Mouse (Mus musculus) lung, embryonic 14.5 days (tissue): ENCODE results near the gene Phf13. TPM values are rescaled to one million over a fixed set of nuclear protein-coding genes. Genes with fewer than 3 reads are reported as not detected.
A peak's percentile ranks its signal among the peaks of the same experiment; 100 is the strongest.

Experiments used
- ATAC-seq: fragments of 200-750 bp; cut with Nextera tagmentation; 2 replicates; pipeline ENCODE4 v1.8.0; 2017; ENCODE audit warnings: mild to moderate bottlenecking, moderate TSS enrichment, moderate library complexity; ENCODE audit not compliant: insufficient read depth
- DNase-seq: peaks from one replicate; pipeline ENCODE4 v3.0.0-alpha.2; 2015
- H3K27ac ChIP-seq: fragments of 300-500 bp; sonication (generic); 2 replicates; pipeline ENCODE4 v1.5.1; 2014; ENCODE audit warnings: low read depth, mild to moderate bottlenecking, moderate library complexity
- H3K27me3 ChIP-seq: fragments of 300-500 bp; sonication (generic); 2 replicates; pipeline ENCODE4 v1.6.1; 2014; ENCODE audit warnings: low read length, control low read depth; ENCODE audit not compliant: insufficient read depth
- H3K36me3 ChIP-seq: fragments of 300-500 bp; sonication (generic); 2 replicates; pipeline ENCODE4 v1.6.1; 2014; ENCODE audit warnings: control low read depth; ENCODE audit not compliant: insufficient read depth
- H3K4me1 ChIP-seq: fragments of 300-500 bp; sonication (generic); 2 replicates; pipeline ENCODE4 v1.6.1; 2014; ENCODE audit warnings: antibody characterized with exemption, control low read depth; ENCODE audit not compliant: insufficient read depth
- H3K4me2 ChIP-seq: fragments of 300-500 bp; sonication (generic); 2 replicates; pipeline ENCODE4 v1.6.1; 2014; ENCODE audit warnings: mild to moderate bottlenecking
- H3K4me3 ChIP-seq: fragments of 300-500 bp; sonication (generic); 2 replicates; pipeline ENCODE4 v1.5.1; 2014; ENCODE audit warnings: low read depth, low read length
- H3K9ac ChIP-seq: fragments of 300-500 bp; sonication (generic); 2 replicates; pipeline ENCODE4 v1.6.1; 2014
- H3K9me3 ChIP-seq: fragments of 300-500 bp; sonication (generic); 2 replicates; pipeline ENCODE4 v1.6.1; 2016; ENCODE audit warnings: low read depth, low read length, control low read depth
- CTCF ChIP-seq: IDR thresholded peaks from 2 replicates; pipeline ENCODE4 v1.5.1; 2016; ENCODE audit warnings: antibody characterized with exemption, low read depth
- WGBS: fragments of 180-500 bp; shearing (Covaris S2); extraction: QIAGEN DNeasy Blood & Tissue Kit; methylation state at CpG from one replicate; pipeline ENCODE4 v1.1.7; 2014; 5-methylcytosine and 5-hydroxymethylcytosine counted together
- polyA plus RNA-seq: library from polyadenylated mRNA; unstranded; fragments of >200 nt; fragmentation: Nextera tagmentation; extraction: Ambion mirVana; gene quantifications from 2 replicates; pipeline ENCODE4 v1.2.1, GENCODE M21; 2014

Gene Phf13
- polyA plus RNA-seq, 1 experiment from 2014 or later: 32.3 TPM

DNA sequence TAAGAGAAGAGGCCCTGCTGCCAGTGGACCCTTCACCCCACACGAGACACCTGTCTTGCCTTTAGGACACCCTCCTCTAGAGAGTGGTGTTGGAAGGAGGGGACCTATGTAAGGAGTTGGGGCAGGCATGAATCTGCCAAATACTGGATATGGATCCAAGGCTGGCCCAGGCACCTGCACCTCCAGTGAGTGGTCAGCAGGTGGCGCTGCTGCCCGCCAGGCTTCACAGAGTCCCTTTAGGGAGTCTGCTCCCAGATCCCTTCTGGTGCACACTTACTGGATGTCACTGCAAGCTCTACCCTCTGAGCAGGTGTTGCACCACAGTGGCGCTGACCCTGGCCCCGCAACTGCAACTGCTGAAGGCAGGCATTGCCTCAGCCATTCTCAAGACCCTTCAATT, 14.7 kb downstream of the Phf13 start:
- peak; percentile 89 for DNase-seq
- Histone ChIP-seq H3K36me3 (peaks cover 70% of the 10 kb centered on the region), H3K4me1 (no peaks in the 10 kb centered on the region), H3K4me3 (no peak overlapping the region), H3K4me2 (no peak overlapping the region), H3K27me3 (no peaks in the 10 kb centered on the region), H3K9ac (no peak overlapping the region), H3K9me3 (no peaks in the 10 kb centered on the region), H3K27ac (no peak overlapping the region)
- peak; percentile 99 for TF ChIP-seq CTCF
- ATAC-seq: peak; percentile 59
- WGBS: 8% methylated on average over 5 of the region's 5 CpGs

DNA sequence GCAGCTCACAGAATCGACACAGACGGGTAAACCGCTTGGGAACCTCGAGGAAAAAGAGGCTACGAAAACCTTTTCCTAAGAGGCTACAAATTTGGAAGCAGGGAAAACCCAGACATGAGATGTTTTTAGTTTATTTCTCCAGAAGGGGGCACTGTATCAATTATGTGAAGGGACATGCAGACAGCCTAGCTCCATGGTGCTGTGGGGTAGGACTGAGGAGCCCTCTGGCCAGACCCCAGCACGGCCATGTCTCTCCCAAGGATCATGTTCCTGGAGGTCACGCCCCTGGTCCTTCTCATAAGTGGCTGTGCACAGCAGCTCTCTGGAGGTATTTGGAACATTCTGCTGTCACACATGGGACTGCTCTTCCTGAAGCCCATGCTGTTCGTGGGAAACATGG, 15.4 kb downstream of the Phf13 start:
- peak; percentile 28; the same call in 1 of the 2 replicates for TF ChIP-seq CTCF
- 74% methylated on average over 8 of the region's 8 CpGs for WGBS
- H3K9ac ChIP-seq: no peak overlapping the region
- no peak overlapping the region for H3K4me2 ChIP-seq
- no peak overlapping the region for H3K4me3 ChIP-seq
- no peaks in the 10 kb centered on the region for H3K27me3 ChIP-seq
- ATAC-seq (no peak), DNase-seq (peak; percentile 53)
- H3K9me3 ChIP-seq: no peaks in the 10 kb centered on the region
- no peak overlapping the region for H3K27ac ChIP-seq
- H3K4me1 ChIP-seq: no peaks in the 10 kb centered on the region
- peaks cover 69% of the 10 kb centered on the region for H3K36me3 ChIP-seq

DNA sequence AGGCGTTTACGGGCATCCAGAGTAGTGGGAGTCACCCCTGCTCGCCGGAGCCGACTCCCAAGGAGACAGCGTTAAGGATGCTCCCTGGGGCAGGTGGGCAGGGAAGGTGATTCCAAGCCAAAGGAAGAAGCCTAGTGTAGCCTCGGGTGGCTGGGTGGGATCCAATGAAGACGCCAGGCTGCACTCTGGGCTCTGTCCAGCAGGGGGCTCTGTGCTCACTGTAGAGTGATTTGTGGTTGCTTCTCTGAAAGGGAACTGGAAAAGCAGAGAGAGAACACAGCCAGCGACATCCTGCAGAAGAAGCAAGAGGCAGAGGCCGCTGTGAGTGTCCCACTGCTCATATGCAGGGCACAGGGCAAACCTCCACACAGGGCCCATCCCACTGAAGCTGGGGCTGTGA, 18.3 kb downstream of the Phf13 start:
- Histone ChIP-seq H3K9ac (no peak overlapping the region), H3K4me3 (no peak overlapping the region), H3K4me2 (no peak overlapping the region), H3K27me3 (no peaks in the 10 kb centered on the region), H3K9me3 (no peaks in the 10 kb centered on the region), H3K36me3 (peaks cover 78% of the 10 kb centered on the region), H3K4me1 (no peaks in the 10 kb centered on the region), H3K27ac (no peak overlapping the region)
- 39% methylated on average over 10 of the region's 10 CpGs for WGBS
- 0 out of 2 replicates have a peak, but pooled peaks have one; percentile 6 for ATAC-seq
- peak; percentile 92 for DNase-seq
- TF ChIP-seq CTCF: peak; percentile 90

DNA sequence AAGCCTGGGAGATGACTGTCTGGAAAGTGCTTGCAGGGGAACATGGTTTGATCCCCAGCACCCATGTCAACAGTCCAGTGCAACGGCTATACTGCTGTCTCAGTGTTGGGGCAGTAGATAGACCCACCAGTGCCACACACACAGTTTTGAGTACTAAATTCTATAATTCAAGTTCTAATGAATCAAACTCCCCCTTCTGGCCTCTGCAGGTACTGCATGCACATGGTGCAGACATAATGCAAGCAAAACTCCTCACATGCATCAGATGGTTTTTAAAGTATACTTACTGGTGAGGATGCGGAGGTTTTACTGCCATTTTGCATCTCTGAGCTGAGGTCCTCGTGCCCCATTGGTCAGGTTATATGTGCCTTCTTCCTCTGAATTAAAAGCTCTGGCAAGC, 20.6 kb downstream of the Phf13 start:
- Histone ChIP-seq H3K27me3 (no peaks in the 10 kb centered on the region), H3K4me3 (no peak overlapping the region), H3K4me2 (no peak overlapping the region), H3K4me1 (no peaks in the 10 kb centered on the region), H3K36me3 (peaks cover 75% of the 10 kb centered on the region), H3K27ac (no peak overlapping the region), H3K9me3 (no peaks in the 10 kb centered on the region), H3K9ac (no peak overlapping the region)
- 90% methylated on average over 3 of the region's 3 CpGs for WGBS
- ATAC-seq (no peak), DNase-seq (peak; percentile 65)
- peak; percentile 70 for TF ChIP-seq CTCF

DNA sequence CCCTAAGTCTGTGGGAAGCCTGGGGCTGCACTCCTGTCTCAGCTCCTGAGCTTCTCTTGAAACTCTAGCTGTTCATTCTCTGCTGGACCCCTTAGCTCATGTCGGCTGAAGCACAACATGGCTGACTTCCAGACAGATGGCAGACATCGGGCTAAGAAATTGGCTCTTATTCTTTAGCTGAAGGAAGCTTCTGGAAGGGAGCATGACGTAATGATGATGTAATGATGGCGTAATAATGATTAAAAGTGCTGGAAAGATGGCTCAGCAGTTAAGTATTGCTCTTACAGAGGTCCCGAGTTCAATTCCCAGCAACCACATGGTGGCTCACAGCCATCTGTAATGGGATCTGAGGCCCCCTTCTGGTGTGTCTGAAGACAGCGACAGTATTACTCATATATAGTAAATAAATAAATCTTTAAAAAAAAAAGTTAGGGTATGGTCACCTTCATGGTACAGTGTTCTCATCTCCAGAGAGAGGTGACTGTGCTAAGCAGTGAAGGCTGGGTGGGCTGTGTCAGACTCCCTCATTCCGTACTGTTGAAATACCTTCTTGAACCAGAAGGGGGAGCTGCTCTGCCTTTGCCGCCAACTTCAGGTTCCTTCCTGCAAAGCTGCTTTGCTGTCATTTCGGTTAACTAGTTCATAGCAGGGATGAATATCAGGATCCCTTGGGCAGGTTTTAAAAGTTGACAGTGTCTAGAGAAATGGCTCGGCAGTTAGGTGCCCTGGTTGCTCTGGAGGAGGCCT, 23.7 kb downstream of the Phf13 start:
- 66% methylated on average over 10 of the region's 10 CpGs for WGBS
- Histone ChIP-seq H3K9me3 (no peaks in the 10 kb centered on the region), H3K27me3 (no peaks in the 10 kb centered on the region), H3K36me3 (peaks cover 71% of the 10 kb centered on the region), H3K9ac (no peak overlapping the region), H3K4me3 (no peak overlapping the region), H3K4me1 (no peaks in the 10 kb centered on the region), H3K27ac (no peak overlapping the region), H3K4me2 (no peak overlapping the region)
- no peak for ATAC-seq
- DNase-seq: peak; percentile 75
- TF ChIP-seq CTCF: peak; percentile 72

DNA sequence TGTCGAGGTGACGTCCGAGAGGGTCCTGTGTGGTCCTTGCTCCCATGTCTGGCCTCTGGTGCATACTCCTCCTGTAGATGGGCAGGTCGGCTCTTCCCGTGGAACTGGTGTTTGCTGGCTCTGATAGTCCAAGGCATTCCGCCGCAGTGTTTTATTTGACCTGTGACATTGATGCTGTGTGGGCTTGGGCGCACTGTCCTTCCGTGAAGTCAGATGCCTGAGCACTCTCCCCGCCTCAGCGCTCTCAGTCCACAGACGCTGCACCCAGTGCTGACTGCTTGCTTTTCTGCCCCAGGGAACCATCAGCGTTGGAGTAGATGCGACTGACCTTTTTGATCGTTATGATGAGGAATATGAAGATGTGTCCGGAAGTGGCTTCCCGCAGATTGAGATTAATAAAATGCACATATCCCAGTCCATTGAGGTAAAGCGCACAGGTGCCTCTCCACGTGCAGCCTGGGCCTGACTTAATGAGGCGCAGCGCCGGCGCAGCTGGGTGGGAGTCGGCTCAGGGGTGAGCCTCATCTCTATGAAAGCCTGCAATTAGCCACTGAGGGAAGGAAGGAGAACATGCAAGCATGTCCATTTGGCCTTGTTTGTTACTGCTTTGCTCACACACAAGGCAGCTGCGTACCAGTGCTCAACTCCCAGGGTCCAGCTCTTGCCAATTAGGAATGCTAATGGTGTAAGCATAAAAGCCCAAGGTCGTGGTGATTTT, 27.7 kb downstream of the Phf13 start:
- Histone ChIP-seq H3K36me3 (peaks cover 72% of the 10 kb centered on the region), H3K27ac (no peak overlapping the region), H3K4me1 (no peaks in the 10 kb centered on the region), H3K27me3 (no peaks in the 10 kb centered on the region), H3K4me2 (no peak overlapping the region), H3K9me3 (no peaks in the 10 kb centered on the region), H3K4me3 (no peak overlapping the region), H3K9ac (no peak overlapping the region)
- no peak for TF ChIP-seq CTCF
- no peak for DNase-seq
- no peak for ATAC-seq
- 93% methylated on average over 26 of the region's 26 CpGs for WGBS

DNA sequence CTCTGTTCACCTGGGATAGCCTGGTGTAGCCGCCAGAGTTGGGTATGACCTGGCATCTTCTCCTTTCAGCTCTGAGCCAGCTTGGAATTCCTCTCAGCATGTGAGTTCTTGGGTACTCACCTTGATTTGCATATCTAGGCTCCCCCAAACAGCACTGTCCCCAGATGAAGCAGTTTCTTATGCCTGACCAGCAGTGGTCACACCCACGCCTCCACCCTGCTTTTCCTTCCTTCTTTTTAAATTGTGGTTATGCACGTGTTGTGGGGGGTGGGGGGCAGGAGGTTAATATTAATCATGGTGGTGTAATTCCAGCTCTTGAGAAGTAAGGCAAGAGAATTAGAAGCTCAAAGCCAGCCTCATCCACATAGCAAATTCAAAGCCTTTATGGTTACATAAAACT, 33.2 kb downstream of the Phf13 start:
- H3K27me3 ChIP-seq: no peaks in the 10 kb centered on the region
- no peak overlapping the region for H3K9ac ChIP-seq
- no peak for DNase-seq
- no peak overlapping the region for H3K27ac ChIP-seq
- TF ChIP-seq CTCF: no peak
- H3K4me3 ChIP-seq: no peak overlapping the region
- no peak for ATAC-seq
- no peaks in the 10 kb centered on the region for H3K9me3 ChIP-seq
- no peak overlapping the region for H3K4me2 ChIP-seq
- WGBS: 82% methylated on average over 3 of the region's 3 CpGs
- H3K4me1 ChIP-seq: no peaks in the 10 kb centered on the region
- peaks cover 85% of the 10 kb centered on the region for H3K36me3 ChIP-seq
